Mouse (Mus musculus) small intestine, adult 2 months (tissue): Measurements from ENCODE around the gene Il9r.

ENCODE experiments used
- CTCF ChIP-seq: fragments of 200-500 bp; IDR thresholded peaks from 2 replicates; pipeline ENCODE4 v1.5.1; 2012; ENCODE audit warnings: low read depth, mild to moderate bottlenecking, control low read depth, inconsistent platforms, low read length, moderate library complexity, mixed read lengths; ENCODE audit not compliant: insufficient replicate concordance, insufficient read length; ENCODE audit errors: extremely low read depth
- POLR2A ChIP-seq: fragments of 200-500 bp; IDR thresholded peaks from 2 replicates; pipeline ENCODE4 v1.6.1; 2012; ENCODE audit warnings: low read depth, mild to moderate bottlenecking, control low read depth, inconsistent platforms, low read length, moderate library complexity

DNA sequence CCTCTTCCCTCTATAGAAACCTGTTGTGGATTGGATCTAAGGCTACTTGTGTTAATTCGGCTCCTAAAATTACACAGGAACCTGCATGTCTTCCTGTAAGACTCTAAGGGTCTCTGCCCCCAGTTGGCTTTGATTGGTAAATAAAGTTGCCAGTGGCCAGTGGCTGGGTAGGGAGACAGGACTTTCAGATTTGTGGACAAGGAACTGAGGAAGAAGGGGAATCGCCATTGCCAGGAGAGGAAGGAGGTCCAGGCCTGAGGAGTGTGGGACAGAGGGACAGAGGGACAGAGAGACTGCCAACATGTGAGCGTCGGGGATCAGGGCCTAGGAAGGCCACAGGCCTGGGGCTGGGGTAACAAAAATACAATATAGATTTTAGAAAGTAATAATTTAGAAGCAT lies 18.8 kb downstream of the Il9r start:
- TF ChIP-seq CTCF (no peak), POLR2A (no peak)
